Mouse (Mus musculus) intestine, embryonic 16.5 days (tissue): Measurements from ENCODE around the gene Pts. TPM values are rescaled to one million over a fixed set of nuclear protein-coding genes. Genes with fewer than 3 reads are reported as not detected.

ENCODE experiments used
- ATAC-seq: fragments of 200-750 bp; cut with Nextera tagmentation; 2 replicates; pipeline ENCODE4 v1.8.0; 2017; ENCODE audit warnings: moderate TSS enrichment, moderate library complexity
- H3K27ac ChIP-seq: fragments of 300-500 bp; sonication (generic); 2 replicates; pipeline ENCODE4 v1.5.1; 2014; ENCODE audit warnings: mild to moderate bottlenecking, low read length
- H3K27me3 ChIP-seq: fragments of 300-500 bp; sonication (generic); replicated peaks from 2 replicates; pipeline ENCODE4 v1.6.1; 2014; ENCODE audit warnings: low read length, control low read depth, mixed read lengths; ENCODE audit not compliant: control insufficient read depth, insufficient read depth
- H3K36me3 ChIP-seq: fragments of 300-500 bp; sonication (generic); 2 replicates; pipeline ENCODE4 v1.6.1; 2014; ENCODE audit warnings: low read length, control low read depth; ENCODE audit not compliant: control insufficient read depth, insufficient read depth
- H3K4me1 ChIP-seq: fragments of 300-500 bp; sonication (generic); 2 replicates; pipeline ENCODE4 v1.6.1; 2014; ENCODE audit warnings: low read length, control low read depth, mixed read lengths; ENCODE audit not compliant: control insufficient read depth, insufficient read depth
- H3K4me2 ChIP-seq: fragments of 300-500 bp; sonication (generic); 2 replicates; pipeline ENCODE4 v1.6.1; 2014; ENCODE audit warnings: low read depth, low read length, control low read depth
- H3K4me3 ChIP-seq: fragments of 300-500 bp; sonication (generic); 2 replicates; pipeline ENCODE4 v1.5.1; 2014; ENCODE audit warnings: mild to moderate bottlenecking, low read length
- H3K9ac ChIP-seq: fragments of 300-500 bp; sonication (generic); 2 replicates; pipeline ENCODE4 v1.6.1; 2014; ENCODE audit warnings: low read depth, low read length
- H3K9me3 ChIP-seq: fragments of 300-500 bp; sonication (generic); 2 replicates; pipeline ENCODE4 v1.6.1; 2016; ENCODE audit warnings: low read length, control low read depth; ENCODE audit not compliant: control insufficient read depth
- WGBS: fragments of 180-500 bp; shearing (Covaris S2); extraction: QIAGEN DNeasy Blood & Tissue Kit; methylation state at CpG from one replicate; pipeline ENCODE4 v1.1.7; 2014; 5-methylcytosine and 5-hydroxymethylcytosine counted together
- polyA plus RNA-seq: library from polyadenylated mRNA; unstranded; fragments of >200 nt; fragmentation: Nextera tagmentation; extraction: Ambion mirVana; gene quantifications from 2 replicates; pipeline ENCODE4 v1.2.1, GENCODE M21; 2015

The Pts gene
- polyA plus RNA-seq, 1 experiment from 2014 or later = 106 TPM

- 24% methylated on average over 12 of the region's 12 CpGs for WGBS
- peak within 1 kb of the TSS; percentile 32 for H3K4me3 ChIP-seq
- no peaks in the 10 kb centered on the region for H3K27me3 ChIP-seq
- no peaks in the 10 kb centered on the region for H3K36me3 ChIP-seq
- 0 out of 2 replicates have a peak, but pooled peaks cover 9% of the 10 kb centered on the region for H3K4me1 ChIP-seq
- peak within 1 kb of the TSS; percentile 61 for H3K9ac ChIP-seq
- ATAC-seq = peak; percentile 95
- peak within 1 kb of the TSS; percentile 51 for H3K4me2 ChIP-seq
- peak within 1 kb of the TSS; percentile 88 for H3K27ac ChIP-seq
- H3K9me3 ChIP-seq = no peaks in the 10 kb centered on the region
Measured at GRCm38 (mm10) chr9:50554241-50555093, 25.9 kb upstream of the Pts start, which contains the start of gene Il18. Gene Il18 (plus strand): TSS chr9:50554827.

- no peaks in the 10 kb centered on the region for H3K27me3 ChIP-seq
- H3K9ac ChIP-seq = no peak overlapping the region
- no peak for ATAC-seq
- H3K9me3 ChIP-seq = no peaks in the 10 kb centered on the region
- no peaks in the 10 kb centered on the region for H3K36me3 ChIP-seq
- peak overlapping the region; percentile 8; the same call in 1 of the 2 replicates for H3K27ac ChIP-seq
- 0 out of 2 replicates have a peak, but pooled peaks cover 9% of the 10 kb centered on the region for H3K4me1 ChIP-seq
- H3K4me2 ChIP-seq = no peak overlapping the region
- H3K4me3 ChIP-seq = no peak overlapping the region
- WGBS = 86% methylated on average over 2 of the region's 2 CpGs
Measured at GRCm38 (mm10) chr9:50553547-50553946, 25.0 kb upstream of the Pts start.

- H3K27ac ChIP-seq = no peak overlapping the region
- 69% methylated on average over 5 of the region's 5 CpGs for WGBS
- no peak overlapping the region for H3K4me2 ChIP-seq
- no peaks in the 10 kb centered on the region for H3K9me3 ChIP-seq
- 0 out of 2 replicates have a peak, but pooled peaks cover 9% of the 10 kb centered on the region for H3K4me1 ChIP-seq
- H3K9ac ChIP-seq = no peak overlapping the region
- no peaks in the 10 kb centered on the region for H3K36me3 ChIP-seq
- no peaks in the 10 kb centered on the region for H3K27me3 ChIP-seq
- no peak overlapping the region for H3K4me3 ChIP-seq
- ATAC-seq = no peak
Measured at GRCm38 (mm10) chr9:50552206-50552605, 23.7 kb upstream of the Pts start.

- no peaks in the 10 kb centered on the region for H3K36me3 ChIP-seq
- no peak for ATAC-seq
- no peak overlapping the region for H3K4me2 ChIP-seq
- no peak overlapping the region for H3K9ac ChIP-seq
- 0 out of 2 replicates have a peak, but pooled peaks cover 2% of the 10 kb centered on the region for H3K4me1 ChIP-seq
- H3K4me3 ChIP-seq = no peak overlapping the region
- H3K27me3 ChIP-seq = no peaks in the 10 kb centered on the region
- no peaks in the 10 kb centered on the region for H3K9me3 ChIP-seq
- WGBS = 79% methylated on average over 4 of the region's 4 CpGs
- no peak overlapping the region for H3K27ac ChIP-seq
Measured at GRCm38 (mm10) chr9:50548936-50549335, 20.4 kb upstream of the Pts start.

- WGBS = 40% methylated on average over 5 of the region's 5 CpGs
- Histone ChIP-seq H3K27me3 (no peaks in the 10 kb centered on the region), H3K4me3 (no peak overlapping the region), H3K4me1 (no peaks in the 10 kb centered on the region), H3K4me2 (no peak overlapping the region), H3K27ac (no peak overlapping the region), H3K36me3 (no peaks in the 10 kb centered on the region), H3K9me3 (no peaks in the 10 kb centered on the region), H3K9ac (no peak overlapping the region)
- ATAC-seq = no peak
Measured at GRCm38 (mm10) chr9:50547859-50548478, 19.4 kb upstream of the Pts start.

- H3K4me3 ChIP-seq = no peak overlapping the region
- no peak overlapping the region for H3K27ac ChIP-seq
- H3K4me1 ChIP-seq = no peaks in the 10 kb centered on the region
- no peak overlapping the region for H3K9ac ChIP-seq
- no peaks in the 10 kb centered on the region for H3K27me3 ChIP-seq
- WGBS = 79% methylated on average over 9 of the region's 9 CpGs
- no peak overlapping the region for H3K4me2 ChIP-seq
- H3K36me3 ChIP-seq = no peaks in the 10 kb centered on the region
- no peaks in the 10 kb centered on the region for H3K9me3 ChIP-seq
- no peak for ATAC-seq
Measured at GRCm38 (mm10) chr9:50542401-50542800, 13.9 kb upstream of the Pts start.

GRCm38 (mm10) chr9:50540170-50540569, 11.6 kb upstream of the Pts start:
- WGBS = 66% methylated on average over 7 of the region's 7 CpGs
- no peaks in the 10 kb centered on the region for H3K9me3 ChIP-seq
- H3K4me1 ChIP-seq = peaks cover 5% of the 10 kb centered on the region; the same call in 1 of the 2 replicates
- H3K9ac ChIP-seq = no peak overlapping the region
- H3K27me3 ChIP-seq = no peaks in the 10 kb centered on the region
- H3K4me2 ChIP-seq = no peak overlapping the region
- H3K4me3 ChIP-seq = no peak overlapping the region
- H3K36me3 ChIP-seq = no peaks in the 10 kb centered on the region
- no peak overlapping the region for H3K27ac ChIP-seq
- ATAC-seq = no peak

GRCm38 (mm10) chr9:50537295-50537694, 8.8 kb upstream of the Pts start:
- no peak overlapping the region for H3K27ac ChIP-seq
- H3K4me1 ChIP-seq = peaks cover 5% of the 10 kb centered on the region; the same call in 1 of the 2 replicates
- 62% methylated on average over 4 of the region's 4 CpGs for WGBS
- no peak overlapping the region for H3K9ac ChIP-seq
- H3K36me3 ChIP-seq = no peaks in the 10 kb centered on the region
- ATAC-seq = no peak
- no peak overlapping the region for H3K4me3 ChIP-seq
- peaks cover 3% of the 10 kb centered on the region; the same call in 1 of the 2 replicates for H3K9me3 ChIP-seq
- no peaks in the 10 kb centered on the region for H3K27me3 ChIP-seq
- H3K4me2 ChIP-seq = no peak overlapping the region

GRCm38 (mm10) chr9:50536603-50537135, 8.1 kb upstream of the Pts start:
- peak; percentile 81 for ATAC-seq

More at GRCm38 (mm10) chr9:50536603-50537135, 8.1 kb upstream of the Pts start:
- Histone ChIP-seq H3K9ac (no peak overlapping the region), H3K9me3 (peaks cover 3% of the 10 kb centered on the region; the same call in 1 of the 2 replicates), H3K4me3 (no peak overlapping the region), H3K4me2 (no peak overlapping the region), H3K36me3 (no peaks in the 10 kb centered on the region), H3K4me1 (peaks cover 5% of the 10 kb centered on the region; the same call in 1 of the 2 replicates), H3K27me3 (no peaks in the 10 kb centered on the region), H3K27ac (no peak overlapping the region)
- 56% methylated on average over 7 of the region's 7 CpGs for WGBS
